Mouse (Mus musculus) thymus, adult 2 months (tissue): ENCODE measurements around the gene Tead3.

Experiments used
- CTCF ChIP-seq: fragments of 200-500 bp; IDR thresholded peaks from 2 replicates; pipeline ENCODE4 v1.5.1; 2012; ENCODE audit warnings: mild to moderate bottlenecking, control low read depth, low read length, moderate library complexity, borderline replicate concordance; ENCODE audit not compliant: control insufficient read depth, poor library complexity, insufficient read depth; ENCODE audit errors: extremely low read depth
- POLR2A ChIP-seq: fragments of 200-500 bp; IDR thresholded peaks from 2 replicates; pipeline ENCODE4 v1.6.1; 2012; ENCODE audit warnings: mild to moderate bottlenecking, low read length, control low read depth, moderate library complexity; ENCODE audit not compliant: control insufficient read depth, poor library complexity, insufficient read depth; ENCODE audit errors: extremely low read depth

GRCm38 (mm10) chr17:28355871-28356270, 5.3 kb upstream of the Tead3 start:
- no peak for TF ChIP-seq POLR2A
- no peak for TF ChIP-seq CTCF
